Mouse (Mus musculus) kidney, embryonic 15.5 days (tissue): ENCODE results near the gene Gnat1. TPM values are rescaled to one million over a fixed set of nuclear protein-coding genes. Genes with fewer than 3 reads are reported as not detected.

ENCODE experiments used
- ATAC-seq: fragments of 200-750 bp; cut with Nextera tagmentation; replicated peaks from 2 replicates; pipeline ENCODE4 v1.8.0; 2017; ENCODE audit warnings: moderate TSS enrichment; ENCODE audit not compliant: low FRiP score
- H3K27ac ChIP-seq: fragments of 300-500 bp; sonication (generic); 2 replicates; pipeline ENCODE4 v1.5.1; 2015; ENCODE audit warnings: mild to moderate bottlenecking, inconsistent platforms
- H3K27me3 ChIP-seq: fragments of 300-500 bp; sonication (generic); 2 replicates; pipeline ENCODE4 v1.6.1; 2015; ENCODE audit warnings: inconsistent platforms
- H3K36me3 ChIP-seq: fragments of 300-500 bp; sonication (generic); 2 replicates; pipeline ENCODE4 v1.6.1; 2015; ENCODE audit warnings: inconsistent platforms
- H3K4me1 ChIP-seq: fragments of 300-500 bp; sonication (generic); 2 replicates; pipeline ENCODE4 v1.6.1; 2015; ENCODE audit warnings: inconsistent platforms
- H3K4me2 ChIP-seq: fragments of 300-500 bp; sonication (generic); 2 replicates; pipeline ENCODE4 v1.6.1; 2015; ENCODE audit warnings: moderate library complexity, mild to moderate bottlenecking, inconsistent platforms
- H3K4me3 ChIP-seq: fragments of 300-500 bp; sonication (generic); replicated peaks from 2 replicates; pipeline ENCODE4 v1.5.1; 2015; ENCODE audit warnings: mild to moderate bottlenecking, inconsistent platforms
- H3K9ac ChIP-seq: fragments of 300-500 bp; sonication (generic); 2 replicates; pipeline ENCODE4 v1.6.1; 2015; ENCODE audit warnings: mild to moderate bottlenecking, inconsistent platforms
- H3K9me3 ChIP-seq: fragments of 300-500 bp; sonication (generic); replicated peaks from 2 replicates; pipeline ENCODE4 v1.6.1; 2016; ENCODE audit warnings: inconsistent platforms
- WGBS: fragments of 180-500 bp; shearing (Covaris S2); methylation state at CpG from one replicate; pipeline ENCODE4 v1.1.7; 2015; ENCODE audit warnings: mixed read lengths; 5-methylcytosine and 5-hydroxymethylcytosine counted together
- polyA plus RNA-seq: library from polyadenylated mRNA; unstranded; fragments of >200 nt; fragmentation: Nextera tagmentation; extraction: Ambion mirVana; gene quantifications from 2 replicates; pipeline ENCODE4 v1.2.1, GENCODE M21; 2015

Gnat1 gene
- polyA plus RNA-seq, 1 experiment from 2014 or later = 4.6 TPM

DNA sequence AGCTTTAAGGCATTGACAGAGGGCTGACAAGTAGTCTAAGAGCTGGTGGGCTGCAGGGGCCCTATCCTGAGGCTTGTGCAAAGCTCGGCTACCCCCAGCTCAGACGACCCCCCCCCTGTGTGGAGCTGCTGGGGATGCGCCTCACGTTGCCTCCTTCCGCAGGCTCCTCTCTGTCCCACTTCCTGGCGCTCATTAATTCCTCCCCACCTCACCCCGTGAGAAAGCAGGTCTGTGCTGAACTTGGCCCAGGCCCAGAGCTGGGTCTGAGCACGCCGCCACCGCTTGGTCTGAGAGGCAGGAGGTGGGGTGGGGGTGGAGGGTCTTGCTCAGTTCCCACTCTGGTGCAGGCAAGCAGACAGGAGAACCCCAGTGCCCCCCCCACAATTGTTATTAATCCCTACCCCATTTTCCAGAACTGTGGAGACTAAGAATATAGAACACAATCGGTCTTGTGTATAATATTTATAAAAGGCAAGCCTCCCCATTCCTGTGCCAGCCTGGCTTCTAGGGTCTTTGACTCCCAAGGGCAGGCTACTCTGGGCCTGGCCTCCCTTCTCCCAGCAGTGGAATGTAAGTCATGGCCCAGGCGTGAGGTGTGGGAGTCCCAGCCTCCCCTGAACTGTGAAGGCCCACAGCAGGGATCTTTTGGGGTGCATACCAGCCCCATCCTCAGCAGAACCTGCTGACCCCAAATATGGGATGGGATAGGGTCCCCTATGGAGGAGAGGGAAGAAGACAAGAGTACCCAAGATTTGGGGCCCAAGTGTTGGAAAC lies 28.6 kb downstream of the Gnat1 start:
- H3K9me3 ChIP-seq = no peaks in the 10 kb centered on the region
- no peak overlapping the region for H3K9ac ChIP-seq
- H3K4me1 ChIP-seq = peaks cover 14% of the 10 kb centered on the region
- H3K27ac ChIP-seq = no peak overlapping the region
- no peak overlapping the region for H3K4me3 ChIP-seq
- no peak overlapping the region for H3K4me2 ChIP-seq
- WGBS = 37% methylated on average over 12 of the region's 12 CpGs
- no peaks in the 10 kb centered on the region for H3K36me3 ChIP-seq
- no peak; the same call in 1 of the 2 replicates for ATAC-seq
- H3K27me3 ChIP-seq = no peaks in the 10 kb centered on the region

DNA sequence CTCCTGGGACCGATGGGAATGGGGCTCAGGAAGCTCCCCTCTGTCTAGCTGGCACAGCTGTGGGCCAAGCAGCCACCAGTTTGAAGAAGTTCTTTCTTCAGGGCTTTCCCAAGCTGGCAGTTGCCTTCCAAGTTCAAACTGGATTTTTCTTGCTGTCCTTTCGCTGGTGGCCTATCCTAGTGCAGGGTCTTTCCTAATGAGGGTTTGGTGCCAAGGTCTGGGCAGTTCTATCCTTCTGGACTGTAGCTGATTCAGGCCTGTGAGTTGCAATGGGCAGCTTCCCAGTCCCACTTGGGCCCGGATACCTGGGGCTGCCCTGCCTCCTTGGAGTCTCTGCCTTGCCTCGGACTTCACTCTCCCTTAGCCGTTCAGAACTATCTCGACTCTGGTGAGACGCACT lies 29.3 kb downstream of the Gnat1 start:
- no peak overlapping the region for H3K4me3 ChIP-seq
- WGBS = 60% methylated on average over 7 of the region's 7 CpGs
- no peaks in the 10 kb centered on the region for H3K27me3 ChIP-seq
- no peak overlapping the region for H3K27ac ChIP-seq
- H3K9ac ChIP-seq = no peak overlapping the region
- no peaks in the 10 kb centered on the region for H3K36me3 ChIP-seq
- H3K4me1 ChIP-seq = peaks cover 19% of the 10 kb centered on the region
- no peak for ATAC-seq
- H3K4me2 ChIP-seq = no peak overlapping the region
- no peaks in the 10 kb centered on the region for H3K9me3 ChIP-seq

DNA sequence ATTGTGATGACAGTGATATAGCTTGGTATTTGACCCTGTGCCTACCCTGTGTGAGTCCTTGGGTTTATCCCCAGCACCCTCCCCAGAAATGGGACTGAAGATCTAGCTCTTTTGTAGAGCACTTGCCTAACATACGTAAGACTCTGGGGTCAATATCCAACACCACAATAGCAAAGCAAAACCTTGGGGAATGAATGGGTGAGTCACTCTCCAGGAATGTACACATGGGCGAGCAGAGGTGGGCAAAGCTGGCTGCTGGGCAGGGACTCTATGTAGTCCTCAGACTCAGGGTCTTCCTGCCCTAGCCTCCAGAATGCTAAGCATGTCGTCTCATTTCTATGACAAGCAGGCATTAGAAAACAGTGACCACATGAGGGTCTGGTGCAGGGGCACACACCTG lies 30.7 kb downstream of the Gnat1 start:
- no peak overlapping the region for H3K27ac ChIP-seq
- H3K9ac ChIP-seq = no peak overlapping the region
- H3K36me3 ChIP-seq = no peaks in the 10 kb centered on the region
- H3K4me2 ChIP-seq = no peak overlapping the region
- H3K27me3 ChIP-seq = no peaks in the 10 kb centered on the region
- ATAC-seq = no peak
- H3K4me3 ChIP-seq = no peak overlapping the region
- H3K4me1 ChIP-seq = peaks cover 31% of the 10 kb centered on the region
- WGBS = 71% methylated on average over 3 of the region's 3 CpGs
- no peaks in the 10 kb centered on the region for H3K9me3 ChIP-seq

DNA sequence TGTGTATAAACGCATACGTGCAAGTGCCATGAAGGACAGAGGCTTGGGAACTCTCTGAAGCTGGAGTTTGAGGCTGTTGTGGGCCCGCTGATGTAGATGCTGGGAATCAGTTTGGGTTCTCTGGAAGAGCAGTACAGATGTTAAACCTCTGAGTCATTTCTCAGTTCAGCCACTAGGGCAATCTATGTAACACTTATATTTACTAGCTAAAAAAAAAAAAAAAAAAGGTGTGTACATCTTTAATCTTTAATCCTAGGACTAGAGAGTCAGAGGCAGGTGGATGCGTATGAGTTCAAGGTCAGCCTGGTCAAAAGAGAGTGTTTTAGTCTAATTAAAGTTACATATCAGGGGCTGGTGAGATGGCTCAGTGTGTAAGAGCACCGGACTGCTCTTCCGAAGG lies 32.5 kb downstream of the Gnat1 start:
- no peak overlapping the region for H3K4me2 ChIP-seq
- H3K27ac ChIP-seq = no peak overlapping the region
- no peak overlapping the region for H3K4me3 ChIP-seq
- H3K4me1 ChIP-seq = peaks cover 31% of the 10 kb centered on the region
- H3K9me3 ChIP-seq = no peaks in the 10 kb centered on the region
- no peak overlapping the region for H3K9ac ChIP-seq
- 82% methylated on average over 6 of the region's 6 CpGs for WGBS
- ATAC-seq = no peak
- no peaks in the 10 kb centered on the region for H3K27me3 ChIP-seq
- no peaks in the 10 kb centered on the region for H3K36me3 ChIP-seq

DNA sequence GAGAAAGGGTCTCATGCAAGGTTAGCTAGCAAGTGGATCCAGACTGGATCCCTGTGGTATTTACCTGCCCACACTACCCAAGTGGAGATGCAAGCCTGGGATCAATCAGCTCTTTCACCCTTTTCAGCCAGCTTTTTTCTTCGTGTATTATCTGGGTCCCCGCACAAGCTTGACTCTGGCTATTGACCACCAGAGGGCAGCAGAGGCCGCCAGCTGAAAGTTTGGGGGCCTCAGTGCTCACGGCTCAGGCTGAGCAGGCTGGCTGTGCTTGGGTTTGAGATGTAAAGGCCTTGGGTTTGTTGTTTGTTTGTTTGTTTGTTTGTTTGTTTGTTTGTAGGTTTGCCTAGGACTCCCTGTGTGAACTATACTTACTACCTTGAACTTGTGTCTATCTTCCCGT lies 33.9 kb downstream of the Gnat1 start:
- Histone ChIP-seq H3K36me3 (no peaks in the 10 kb centered on the region), H3K4me2 (peak overlapping the region; percentile 73; the same call in 1 of the 2 replicates), H3K9me3 (no peaks in the 10 kb centered on the region), H3K4me1 (peaks cover 24% of the 10 kb centered on the region), H3K9ac (no peak overlapping the region), H3K27me3 (no peaks in the 10 kb centered on the region), H3K4me3 (no peak overlapping the region), H3K27ac (no peak overlapping the region)
- ATAC-seq = peak; percentile 59
- WGBS = 12% methylated on average over 5 of the region's 5 CpGs

DNA sequence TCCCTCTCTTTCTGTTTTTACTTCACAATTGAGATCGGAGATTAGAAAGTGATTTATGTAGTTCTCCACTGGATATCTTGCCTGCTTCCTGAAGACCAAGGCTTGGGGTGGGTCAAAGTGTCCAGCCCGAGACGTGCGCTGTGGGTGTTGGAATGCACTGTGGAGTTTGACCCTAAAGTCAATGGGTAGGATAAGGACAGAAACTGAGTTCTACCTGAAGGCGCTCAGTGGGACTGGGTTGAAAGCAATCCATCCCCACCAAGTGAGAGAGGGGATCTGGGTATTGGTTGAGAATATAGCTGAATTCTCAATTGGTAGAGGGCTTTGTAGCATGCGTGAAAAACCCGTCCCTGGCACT lies 34.4 kb downstream of the Gnat1 start:
- peak; percentile 47 for ATAC-seq
- H3K4me2 ChIP-seq = peak overlapping the region; percentile 73
- no peaks in the 10 kb centered on the region for H3K36me3 ChIP-seq
- H3K9me3 ChIP-seq = no peaks in the 10 kb centered on the region
- no peaks in the 10 kb centered on the region for H3K27me3 ChIP-seq
- peaks cover 26% of the 10 kb centered on the region for H3K4me1 ChIP-seq
- H3K9ac ChIP-seq = peak overlapping the region; percentile 56
- no peak overlapping the region for H3K27ac ChIP-seq
- WGBS = 36% methylated on average over 7 of the region's 7 CpGs
- H3K4me3 ChIP-seq = peak overlapping the region; percentile 40

DNA sequence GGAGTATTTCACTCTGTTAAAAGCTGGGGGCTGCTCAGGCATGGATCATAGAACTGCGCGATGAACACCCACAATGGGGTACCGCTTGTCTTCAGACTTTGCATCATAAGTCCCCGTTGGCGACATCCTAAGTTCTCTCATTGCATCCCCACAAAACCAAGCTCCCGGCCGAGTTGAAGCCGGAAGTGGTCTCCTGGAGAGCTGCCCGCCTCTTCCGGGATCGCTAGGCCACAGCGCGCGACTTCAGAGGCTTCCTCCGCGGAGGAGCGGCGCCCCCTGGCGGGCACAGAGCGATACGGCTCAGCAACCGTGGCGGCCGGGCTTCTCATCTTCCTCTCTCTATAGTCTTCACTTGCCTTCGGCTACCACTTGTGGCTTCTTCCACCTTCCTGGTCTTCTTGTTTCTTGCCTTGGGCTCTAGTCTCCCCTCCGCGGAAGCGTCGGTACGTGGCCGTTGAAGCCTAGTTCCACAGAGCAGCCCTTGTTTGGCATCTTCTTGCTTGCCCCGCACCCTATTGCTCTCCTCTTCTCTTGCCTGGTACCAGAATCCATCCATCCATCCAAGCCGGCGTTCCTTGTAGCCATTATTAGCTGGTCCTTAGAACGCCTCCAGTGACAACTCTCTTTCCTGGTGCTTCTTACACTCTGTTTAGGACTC lies 34.9 kb downstream of the Gnat1 start:
- Histone ChIP-seq H3K27me3 (no peaks in the 10 kb centered on the region), H3K4me1 (peaks cover 25% of the 10 kb centered on the region), H3K36me3 (no peaks in the 10 kb centered on the region), H3K4me2 (peak overlapping the region; percentile 73), H3K27ac (0 out of 2 replicates have a peak overlapping the region, but pooled peaks have one; percentile 33), H3K9ac (peak overlapping the region; percentile 56), H3K9me3 (no peaks in the 10 kb centered on the region), H3K4me3 (peak overlapping the region; percentile 40)
- peak; percentile 82 for ATAC-seq
- WGBS = 4% methylated on average over 35 of the region's 35 CpGs

DNA sequence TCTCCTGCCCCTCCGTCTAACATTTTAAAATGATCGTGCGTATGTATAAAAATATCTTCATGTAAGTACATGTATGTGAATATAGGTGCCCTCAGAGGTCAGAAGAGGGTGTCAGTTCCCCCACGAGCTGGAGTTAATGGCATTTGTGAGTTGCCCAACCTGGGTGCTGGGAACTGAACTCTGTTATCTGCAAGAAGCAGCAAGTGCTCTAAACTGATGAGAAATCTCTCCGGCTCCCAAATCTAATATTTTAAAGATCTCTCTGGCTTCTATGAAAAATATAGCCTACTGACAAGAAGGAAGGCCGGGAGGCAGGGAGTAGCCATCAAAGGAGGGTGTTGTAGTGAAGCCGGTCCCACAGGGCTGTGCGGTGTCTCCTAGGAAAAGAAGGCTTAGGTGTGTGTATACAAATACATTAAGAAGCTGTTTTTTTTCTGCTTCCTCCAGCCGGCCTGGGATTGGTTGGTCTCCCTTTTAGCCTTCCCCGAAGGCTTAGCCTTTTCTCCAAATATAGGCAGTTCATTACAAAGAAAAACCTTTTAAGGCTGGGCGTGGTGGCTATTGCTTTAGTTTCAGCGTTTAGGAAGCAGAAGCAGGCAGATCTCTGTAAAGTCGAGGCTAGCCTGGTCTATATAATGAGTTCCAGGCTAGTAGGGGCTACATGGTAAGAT lies 35.8 kb downstream of the Gnat1 start:
- Histone ChIP-seq H3K27me3 (no peaks in the 10 kb centered on the region), H3K9ac (no peak overlapping the region), H3K4me1 (peaks cover 24% of the 10 kb centered on the region), H3K36me3 (no peaks in the 10 kb centered on the region), H3K4me3 (no peak overlapping the region), H3K27ac (no peak overlapping the region), H3K4me2 (peak overlapping the region; percentile 73; the same call in 1 of the 2 replicates), H3K9me3 (no peaks in the 10 kb centered on the region)
- no peak for ATAC-seq
- 89% methylated on average over 13 of the region's 13 CpGs for WGBS

DNA sequence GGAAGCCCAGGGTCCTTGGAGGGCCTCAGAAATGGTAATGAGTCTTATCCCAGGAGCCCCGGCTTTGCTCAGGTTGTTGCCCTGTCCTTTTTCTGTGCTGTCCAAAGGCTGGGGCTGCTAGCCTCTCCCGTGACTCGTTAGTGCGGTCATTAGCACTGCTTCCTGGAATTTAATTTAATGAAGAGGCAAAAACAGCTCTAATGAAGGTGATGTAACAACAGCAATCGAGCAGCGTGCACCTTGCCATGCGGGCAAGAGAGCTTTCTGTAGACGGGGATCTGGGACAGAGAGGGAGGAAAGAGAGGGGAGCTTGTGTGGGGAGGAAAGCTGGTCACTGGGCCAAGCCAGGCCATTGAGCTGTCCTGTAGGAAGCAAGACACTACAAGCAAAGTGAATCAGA lies 37.8 kb downstream of the Gnat1 start:
- Histone ChIP-seq H3K27ac (no peak overlapping the region), H3K27me3 (no peaks in the 10 kb centered on the region)
- ATAC-seq = no peak

DNA sequence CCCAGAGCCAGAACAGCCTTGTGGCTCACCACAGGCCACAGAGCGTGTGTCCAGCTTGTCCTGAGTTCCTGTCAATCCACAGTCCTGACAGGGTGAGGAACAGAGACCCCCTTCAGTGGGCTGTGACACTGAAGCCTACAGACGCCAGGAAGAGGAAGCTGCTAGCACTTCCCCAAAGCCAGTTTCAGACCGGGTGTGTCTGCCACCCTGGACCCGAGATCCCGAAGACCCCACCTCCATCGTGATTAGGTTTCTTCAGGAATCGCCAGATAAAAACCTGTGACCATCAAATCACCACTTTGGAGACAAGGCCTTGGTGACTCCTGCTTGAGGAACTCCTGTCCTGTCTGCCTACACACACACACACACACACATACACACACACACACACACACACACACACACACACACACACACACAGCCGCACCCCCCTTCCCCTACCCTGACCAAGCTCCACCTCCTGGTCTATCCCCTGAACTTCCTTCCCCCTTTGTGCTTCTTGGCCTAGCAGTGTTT lies 39.2 kb downstream of the Gnat1 start:
- Histone ChIP-seq H3K4me1 (peaks cover 37% of the 10 kb centered on the region), H3K27ac (0 out of 2 replicates have a peak overlapping the region, but pooled peaks have one; percentile 7), H3K9ac (no peak overlapping the region), H3K27me3 (no peaks in the 10 kb centered on the region), H3K9me3 (no peaks in the 10 kb centered on the region), H3K36me3 (no peaks in the 10 kb centered on the region), H3K4me2 (no peak overlapping the region), H3K4me3 (no peak overlapping the region)
- 43% methylated on average over 8 of the region's 8 CpGs for WGBS
- no peak for ATAC-seq

More for the DNA sequence above, 37.8 kb downstream of the Gnat1 start:
- no peak overlapping the region for H3K4me2 ChIP-seq
- no peak overlapping the region for H3K9ac ChIP-seq
- no peaks in the 10 kb centered on the region for H3K9me3 ChIP-seq
- no peak overlapping the region for H3K4me3 ChIP-seq
- no peaks in the 10 kb centered on the region for H3K36me3 ChIP-seq
- WGBS = 37% methylated on average over 8 of the region's 8 CpGs
- H3K4me1 ChIP-seq = peaks cover 31% of the 10 kb centered on the region

DNA sequence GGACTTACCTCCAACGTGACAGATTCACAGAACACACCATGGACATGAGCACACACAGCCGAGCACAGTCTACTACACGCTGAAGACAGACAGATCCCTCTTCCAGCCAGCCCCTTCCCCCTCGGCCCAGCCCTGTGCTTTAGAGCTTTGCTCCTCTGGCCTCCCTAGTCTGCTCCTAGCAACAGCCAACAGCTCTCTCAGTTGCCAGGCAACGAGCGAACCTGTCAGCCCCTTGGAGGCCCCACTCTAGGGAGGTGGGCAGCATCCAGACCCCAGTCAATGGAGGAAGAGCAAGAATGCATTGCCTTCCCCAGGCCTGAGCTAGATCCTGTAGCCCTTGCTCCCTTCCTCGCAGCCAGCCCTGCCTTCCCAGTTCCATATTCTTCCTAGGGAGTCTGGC lies 42.4 kb downstream of the Gnat1 start:
- H3K36me3 ChIP-seq = no peaks in the 10 kb centered on the region
- no peak overlapping the region for H3K4me2 ChIP-seq
- no peak overlapping the region for H3K9ac ChIP-seq
- H3K4me1 ChIP-seq = peaks cover 42% of the 10 kb centered on the region
- ATAC-seq = no peak
- H3K4me3 ChIP-seq = no peak overlapping the region
- no peaks in the 10 kb centered on the region for H3K9me3 ChIP-seq
- 34% methylated on average over 7 of the region's 7 CpGs for WGBS
- H3K27ac ChIP-seq = no peak overlapping the region
- H3K27me3 ChIP-seq = no peaks in the 10 kb centered on the region
